Mouse (Mus musculus): ENCODE results near the gene Fcer1g. TPM values are rescaled to one million over a fixed set of nuclear protein-coding genes. Genes with fewer than 3 reads are reported as not detected.
A peak's percentile ranks its signal among the peaks of the same experiment; 100 is the strongest.

Gene Fcer1g
- polyA plus RNA-seq, 1 experiment from 2014 or later: 18.4 TPM

DNA sequence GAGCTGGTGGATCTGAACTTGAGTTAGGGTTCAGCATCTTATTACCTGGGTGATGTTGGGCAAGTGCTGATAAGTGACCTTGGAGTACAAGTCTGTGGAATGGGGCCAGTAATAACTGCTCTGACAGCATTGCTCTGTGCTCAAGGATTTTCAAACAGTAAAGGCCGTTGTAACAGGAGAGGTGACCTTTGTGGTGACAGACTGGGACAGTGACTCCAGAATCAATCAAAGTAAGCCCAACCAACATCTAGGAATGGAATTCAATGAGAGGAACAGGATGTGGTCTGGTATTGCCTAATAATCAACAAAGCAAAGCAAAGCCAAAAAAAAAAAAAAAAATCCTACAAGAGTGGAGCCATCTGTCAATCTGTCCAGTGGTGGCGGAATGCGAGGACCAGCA, 26.2 kb upstream of the Fcer1g start:
- Histone ChIP-seq H3K9me3 (ENCODE audit: control insufficient read depth, low read length) (no peaks in the 10 kb centered on the region), H3K27ac (ENCODE audit: low read depth, low read length) (no peak overlapping the region), H3K36me3 (ENCODE audit: control insufficient read depth, insufficient read depth, low read length) (no peaks in the 10 kb centered on the region; the same call in 1 of the 2 replicates), H3K27me3 (ENCODE audit: control insufficient read depth, insufficient read depth, low read length) (no peaks in the 10 kb centered on the region), H3K4me2 (ENCODE audit: low read depth, low read length, severe bottlenecking) (no peak overlapping the region), H3K9ac (ENCODE audit: low read length) (no peak overlapping the region), H3K4me3 (ENCODE audit: low read depth, low read length) (no peak overlapping the region), H3K4me1 (replicated peaks; ENCODE audit: control insufficient read depth, insufficient read depth, low read length) (no peaks in the 10 kb centered on the region)
- WGBS: 83% methylated on average over 3 of the region's 3 CpGs
- DNase-seq (ENCODE audit: low spot score) (no peak), ATAC-seq (replicated peaks; ENCODE audit: low FRiP score) (no peak)

DNA sequence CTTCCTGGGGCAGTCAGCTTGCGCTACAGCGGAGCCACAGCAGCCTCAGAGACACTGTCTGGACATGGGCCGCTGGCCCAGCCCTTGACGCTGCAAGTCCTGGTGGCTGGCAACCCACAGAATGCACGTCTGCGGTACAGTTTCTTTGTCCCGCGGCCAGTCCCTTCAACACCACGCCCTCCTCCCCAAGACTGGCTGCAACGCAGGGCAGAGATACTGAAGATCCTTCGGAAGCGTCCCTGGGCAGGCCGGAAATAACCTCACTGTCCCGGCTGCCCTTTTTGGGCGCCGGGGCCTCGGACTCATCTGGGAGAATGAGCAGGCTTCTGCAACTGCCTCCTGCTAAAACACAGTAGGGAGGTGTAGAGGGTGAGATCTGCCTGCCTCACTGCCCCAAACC, 24.8 kb upstream of the Fcer1g start:
- no peak overlapping the region for H3K27ac ChIP-seq (ENCODE audit: low read depth, low read length)
- H3K9me3 ChIP-seq (ENCODE audit: control insufficient read depth, low read length): no peaks in the 10 kb centered on the region
- WGBS: 80% methylated on average over 17 of the region's 17 CpGs
- no peak overlapping the region for H3K4me3 ChIP-seq (ENCODE audit: low read depth, low read length)
- no peaks in the 10 kb centered on the region for H3K27me3 ChIP-seq (ENCODE audit: control insufficient read depth, insufficient read depth, low read length)
- H3K9ac ChIP-seq (ENCODE audit: low read length): no peak overlapping the region
- ATAC-seq (replicated peaks; ENCODE audit: low FRiP score): no peak
- DNase-seq (ENCODE audit: low spot score): no peak
- H3K4me2 ChIP-seq (ENCODE audit: low read depth, low read length, severe bottlenecking): no peak overlapping the region
- H3K36me3 ChIP-seq (ENCODE audit: control insufficient read depth, insufficient read depth, low read length): no peaks in the 10 kb centered on the region; the same call in 1 of the 2 replicates
- H3K4me1 ChIP-seq (replicated peaks; ENCODE audit: control insufficient read depth, insufficient read depth, low read length): no peaks in the 10 kb centered on the region

DNA sequence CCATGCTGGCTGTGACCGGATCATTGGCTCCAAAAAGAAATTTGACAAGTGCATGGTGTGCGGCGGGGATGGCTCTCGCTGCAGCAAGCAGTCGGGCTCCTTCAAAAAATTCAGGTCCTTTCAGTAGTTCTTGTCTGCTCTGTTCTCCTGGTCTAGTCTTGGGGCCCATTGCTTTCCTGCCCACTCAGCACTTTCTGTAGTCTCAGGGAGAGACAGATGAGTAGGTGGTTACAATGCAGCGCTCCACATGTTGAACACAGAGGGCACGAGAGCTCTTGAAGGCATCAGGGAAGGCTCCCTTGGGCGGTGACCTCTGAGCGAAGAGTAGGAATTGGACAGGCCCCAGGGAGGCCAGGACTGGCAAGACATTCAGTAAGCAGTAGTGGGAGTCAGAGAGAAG, 23.6 kb upstream of the Fcer1g start:
- no peak for DNase-seq (ENCODE audit: low spot score)

DNA sequence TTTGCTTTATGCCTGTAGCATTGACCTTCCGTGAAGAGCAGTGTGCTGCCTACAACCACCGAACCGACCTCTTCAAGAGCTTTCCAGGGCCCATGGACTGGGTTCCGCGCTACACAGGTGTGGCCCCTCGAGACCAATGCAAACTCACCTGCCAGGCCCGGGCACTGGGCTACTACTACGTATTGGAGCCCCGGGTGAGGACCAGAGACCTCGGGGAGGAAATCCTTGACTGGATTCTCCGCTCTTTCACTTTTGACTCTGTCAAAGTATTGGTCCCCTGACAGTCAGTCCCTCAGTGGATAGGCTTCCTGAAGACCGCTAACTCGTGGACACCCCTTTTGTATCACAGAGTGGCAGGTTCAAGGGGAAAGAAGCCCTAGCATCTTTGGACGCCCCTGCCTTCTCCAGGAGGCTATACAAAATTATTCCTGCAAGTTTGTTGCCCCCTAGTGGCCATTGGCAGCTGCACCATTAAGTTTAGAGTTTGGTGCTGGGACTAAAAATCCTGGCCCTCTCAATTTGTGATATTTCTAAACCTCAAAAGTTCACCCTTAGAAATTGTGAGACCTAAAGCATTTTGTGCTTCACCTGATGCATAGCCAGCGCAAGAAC, 22.9 kb upstream of the Fcer1g start:
- H3K4me2 ChIP-seq (ENCODE audit: low read depth, low read length, severe bottlenecking): no peak overlapping the region
- DNase-seq (ENCODE audit: low spot score) (peak; percentile 75), ATAC-seq (replicated peaks; ENCODE audit: low FRiP score) (peak; percentile 29; the same call in 1 of the 2 replicates)
- no peaks in the 10 kb centered on the region for H3K27me3 ChIP-seq (ENCODE audit: control insufficient read depth, insufficient read depth, low read length)
- no peak overlapping the region for H3K27ac ChIP-seq (ENCODE audit: low read depth, low read length)
- H3K9ac ChIP-seq (ENCODE audit: low read length): no peak overlapping the region
- H3K36me3 ChIP-seq (ENCODE audit: control insufficient read depth, insufficient read depth, low read length): no peaks in the 10 kb centered on the region; the same call in 1 of the 2 replicates
- peaks cover 6% of the 10 kb centered on the region; the same call in 1 of the 2 replicates for H3K4me1 ChIP-seq (replicated peaks; ENCODE audit: control insufficient read depth, insufficient read depth, low read length)
- H3K9me3 ChIP-seq (ENCODE audit: control insufficient read depth, low read length): no peaks in the 10 kb centered on the region
- 69% methylated on average over 15 of the region's 15 CpGs for WGBS
- no peak overlapping the region for H3K4me3 ChIP-seq (ENCODE audit: low read depth, low read length)

More for the DNA sequence above, 23.6 kb upstream of the Fcer1g start:
- H3K9ac ChIP-seq (ENCODE audit: low read length): no peak overlapping the region
- ATAC-seq (replicated peaks; ENCODE audit: low FRiP score): no peak
- H3K4me2 ChIP-seq (ENCODE audit: low read depth, low read length, severe bottlenecking): no peak overlapping the region
- 90% methylated on average over 9 of the region's 9 CpGs for WGBS
- no peaks in the 10 kb centered on the region for H3K9me3 ChIP-seq (ENCODE audit: control insufficient read depth, low read length)
- no peak overlapping the region for H3K27ac ChIP-seq (ENCODE audit: low read depth, low read length)
- H3K36me3 ChIP-seq (ENCODE audit: control insufficient read depth, insufficient read depth, low read length): no peaks in the 10 kb centered on the region; the same call in 1 of the 2 replicates
- no peaks in the 10 kb centered on the region for H3K27me3 ChIP-seq (ENCODE audit: control insufficient read depth, insufficient read depth, low read length)
- no peak overlapping the region for H3K4me3 ChIP-seq (ENCODE audit: low read depth, low read length)
- H3K4me1 ChIP-seq (replicated peaks; ENCODE audit: control insufficient read depth, insufficient read depth, low read length): no peaks in the 10 kb centered on the region; the same call in 1 of the 2 replicates

DNA sequence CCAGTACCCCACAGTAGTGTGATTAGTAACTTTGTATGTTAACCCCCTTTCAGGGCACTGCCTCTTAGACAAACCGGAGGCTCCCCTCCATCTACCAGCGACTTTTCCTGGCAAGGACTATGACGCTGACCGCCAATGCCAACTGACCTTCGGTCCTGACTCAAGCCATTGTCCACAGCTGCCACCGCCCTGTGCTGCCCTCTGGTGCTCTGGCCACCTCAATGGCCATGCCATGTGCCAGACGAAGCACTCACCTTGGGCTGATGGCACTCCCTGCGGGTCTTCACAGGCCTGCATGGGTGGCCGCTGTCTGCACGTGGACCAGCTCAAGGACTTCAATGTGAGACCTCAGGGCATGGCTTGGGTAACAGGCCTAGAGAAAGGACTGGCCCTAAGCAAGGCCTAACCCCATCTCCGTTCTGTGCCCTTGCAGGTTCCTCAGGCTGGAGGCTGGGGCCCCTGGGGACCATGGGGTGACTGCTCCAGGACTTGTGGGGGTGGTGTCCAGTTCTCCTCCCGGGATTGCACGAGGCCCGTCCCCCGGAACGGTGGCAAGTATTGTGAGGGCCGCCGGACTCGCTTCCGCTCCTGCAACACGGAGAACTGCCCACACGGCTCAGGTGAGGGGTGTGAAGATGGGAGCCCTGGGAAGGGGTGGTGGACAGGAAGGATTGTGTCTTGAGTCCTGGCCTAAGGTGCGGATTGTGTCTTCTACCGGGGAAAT, 22.1 kb upstream of the Fcer1g start:
- Histone ChIP-seq H3K4me3 (ENCODE audit: low read depth, low read length) (no peak overlapping the region), H3K4me2 (ENCODE audit: low read depth, low read length, severe bottlenecking) (no peak overlapping the region), H3K27me3 (ENCODE audit: control insufficient read depth, insufficient read depth, low read length) (no peaks in the 10 kb centered on the region), H3K27ac (ENCODE audit: low read depth, low read length) (no peak overlapping the region), H3K9ac (ENCODE audit: low read length) (no peak overlapping the region), H3K9me3 (ENCODE audit: control insufficient read depth, low read length) (no peaks in the 10 kb centered on the region), H3K4me1 (replicated peaks; ENCODE audit: control insufficient read depth, insufficient read depth, low read length) (peaks cover 10% of the 10 kb centered on the region; the same call in 1 of the 2 replicates), H3K36me3 (ENCODE audit: control insufficient read depth, insufficient read depth, low read length) (no peaks in the 10 kb centered on the region; the same call in 1 of the 2 replicates)
- no peak for DNase-seq (ENCODE audit: low spot score)
- ATAC-seq (replicated peaks; ENCODE audit: low FRiP score): no peak
- 90% methylated on average over 24 of the region's 24 CpGs for WGBS

DNA sequence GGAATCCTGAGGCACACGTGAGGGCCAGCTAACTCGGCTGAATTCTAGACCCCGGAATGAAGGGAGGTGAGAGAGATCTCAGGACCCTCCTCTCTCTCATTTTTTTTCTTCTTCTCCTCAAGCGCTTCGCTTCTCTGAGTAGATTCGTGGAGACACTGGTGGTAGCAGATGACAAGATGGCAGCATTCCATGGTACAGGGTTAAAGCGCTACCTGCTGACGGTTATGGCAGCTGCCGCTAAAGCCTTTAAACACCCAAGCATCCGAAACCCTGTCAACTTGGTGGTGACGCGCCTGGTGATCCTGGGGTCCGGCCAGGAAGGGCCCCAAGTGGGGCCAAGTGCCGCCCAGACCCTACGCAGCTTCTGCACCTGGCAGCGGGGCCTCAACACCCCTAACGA, 18.2 kb upstream of the Fcer1g start:
- Histone ChIP-seq H3K4me3 (ENCODE audit: low read depth, low read length) (no peak overlapping the region), H3K4me2 (ENCODE audit: low read depth, low read length, severe bottlenecking) (peak overlapping the region; percentile 47; the same call in 1 of the 2 replicates), H3K9ac (ENCODE audit: low read length) (no peak overlapping the region; the same call in 1 of the 2 replicates), H3K9me3 (ENCODE audit: control insufficient read depth, low read length) (no peaks in the 10 kb centered on the region), H3K4me1 (replicated peaks; ENCODE audit: control insufficient read depth, insufficient read depth, low read length) (peaks cover 27% of the 10 kb centered on the region), H3K27ac (ENCODE audit: low read depth, low read length) (peak overlapping the region; percentile 25; the same call in 1 of the 2 replicates), H3K27me3 (ENCODE audit: control insufficient read depth, insufficient read depth, low read length) (no peaks in the 10 kb centered on the region), H3K36me3 (ENCODE audit: control insufficient read depth, insufficient read depth, low read length) (no peaks in the 10 kb centered on the region; the same call in 1 of the 2 replicates)
- ATAC-seq (replicated peaks; ENCODE audit: low FRiP score): no peak
- DNase-seq (ENCODE audit: low spot score): no peak
- 46% methylated on average over 17 of the region's 17 CpGs for WGBS

DNA sequence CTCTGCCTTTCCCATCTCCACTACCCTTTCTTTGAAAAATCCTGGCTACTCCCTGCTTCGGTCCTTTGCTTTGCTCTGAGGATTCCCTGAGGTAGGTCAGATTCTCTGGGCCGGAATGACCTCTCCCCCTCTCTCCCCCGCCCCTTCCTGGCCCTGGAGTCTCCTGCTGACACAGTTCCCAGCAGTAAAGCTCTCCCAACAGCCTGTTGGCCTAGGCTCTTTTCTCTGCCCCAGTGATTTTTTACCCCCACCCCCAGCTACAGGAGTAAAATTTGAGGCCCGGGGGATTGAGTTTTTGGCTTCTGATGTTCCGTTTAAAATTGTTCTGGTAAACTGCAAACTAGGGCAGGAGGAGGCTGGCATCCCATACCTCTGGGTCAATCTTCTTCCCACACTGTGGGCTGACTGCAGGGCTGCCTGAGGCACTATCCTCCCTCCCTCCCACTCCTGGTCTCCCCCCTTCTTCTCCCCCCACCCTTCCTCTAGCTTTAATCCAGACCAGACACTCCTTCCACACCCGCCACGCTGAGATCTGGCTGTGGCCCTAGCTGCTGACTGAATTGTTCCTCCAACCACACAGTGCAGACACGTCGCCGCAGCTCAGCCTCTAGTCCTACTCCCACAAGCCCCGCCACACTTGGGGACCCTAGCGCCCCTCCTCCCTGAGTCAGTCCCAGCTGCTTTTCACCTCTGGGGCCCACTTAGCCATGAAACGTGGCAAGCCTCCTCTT, 17.6 kb upstream of the Fcer1g start:
- Histone ChIP-seq H3K27me3 (ENCODE audit: control insufficient read depth, insufficient read depth, low read length) (no peaks in the 10 kb centered on the region), H3K9me3 (ENCODE audit: control insufficient read depth, low read length) (no peaks in the 10 kb centered on the region), H3K4me1 (replicated peaks; ENCODE audit: control insufficient read depth, insufficient read depth, low read length) (peaks cover 28% of the 10 kb centered on the region), H3K4me3 (ENCODE audit: low read depth, low read length) (peak overlapping the region; percentile 20; the same call in 1 of the 2 replicates), H3K36me3 (ENCODE audit: control insufficient read depth, insufficient read depth, low read length) (no peaks in the 10 kb centered on the region; the same call in 1 of the 2 replicates), H3K27ac (ENCODE audit: low read depth, low read length) (no peak overlapping the region), H3K4me2 (ENCODE audit: low read depth, low read length, severe bottlenecking) (peak overlapping the region; percentile 47), H3K9ac (ENCODE audit: low read length) (peak overlapping the region; percentile 30)
- ATAC-seq (replicated peaks; ENCODE audit: low FRiP score) (no peak), DNase-seq (ENCODE audit: low spot score) (peak; percentile 65)
- WGBS: 6% methylated on average over 13 of the region's 13 CpGs

Measured in forebrain, embryonic 11.5 days (tissue).